Mouse (Mus musculus): ENCODE measurements around the gene Scn9a.

Gene Scn9a

DNA sequence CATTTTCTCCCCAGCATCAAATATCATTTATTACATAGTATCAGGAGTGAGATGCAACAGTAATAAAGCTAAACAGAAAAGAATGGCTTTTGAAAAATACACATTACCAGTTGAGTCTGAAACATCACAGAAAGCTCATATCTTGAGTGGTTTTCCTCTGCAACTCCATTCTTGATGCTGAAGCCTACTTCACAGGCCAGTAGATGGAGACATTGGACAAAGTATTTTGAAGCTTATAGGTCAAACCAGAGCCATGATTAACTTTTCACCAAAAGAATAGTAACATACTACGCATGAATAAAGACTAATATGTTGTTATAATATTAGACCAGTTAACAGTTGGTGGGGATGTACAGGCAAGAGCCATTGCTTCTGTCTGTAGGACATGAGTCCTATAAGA lies 172.3 kb downstream of the Scn9a start:
- DNase-seq (ENCODE audit: low spot score): no peak

DNA sequence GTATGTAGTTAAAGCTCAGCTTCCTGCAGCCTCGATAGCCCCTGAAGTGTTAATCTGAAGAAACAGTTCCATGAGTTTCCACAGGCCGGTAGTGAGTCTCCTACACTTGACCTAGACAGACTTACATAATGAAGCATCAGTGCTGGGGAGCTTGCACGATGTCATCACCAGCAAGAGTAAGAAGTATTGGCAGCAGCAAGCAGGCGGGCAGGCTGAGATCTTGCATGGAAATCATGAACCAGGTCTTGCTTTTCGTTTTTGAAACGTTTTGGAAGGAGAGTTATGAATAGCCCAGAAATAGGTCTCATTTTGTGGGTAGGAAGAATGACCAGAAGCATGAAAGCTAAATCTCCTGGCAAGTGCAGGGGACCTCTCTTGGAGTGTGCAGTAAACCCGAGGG lies 194.1 kb downstream of the Scn9a start, which contains the start of gene Scn1a:
Gene Scn1a (minus strand): TSS at position 130 of the 400 bp plus-strand sequence.
- DNase-seq (ENCODE audit: low spot score): peak; percentile 15

DNA sequence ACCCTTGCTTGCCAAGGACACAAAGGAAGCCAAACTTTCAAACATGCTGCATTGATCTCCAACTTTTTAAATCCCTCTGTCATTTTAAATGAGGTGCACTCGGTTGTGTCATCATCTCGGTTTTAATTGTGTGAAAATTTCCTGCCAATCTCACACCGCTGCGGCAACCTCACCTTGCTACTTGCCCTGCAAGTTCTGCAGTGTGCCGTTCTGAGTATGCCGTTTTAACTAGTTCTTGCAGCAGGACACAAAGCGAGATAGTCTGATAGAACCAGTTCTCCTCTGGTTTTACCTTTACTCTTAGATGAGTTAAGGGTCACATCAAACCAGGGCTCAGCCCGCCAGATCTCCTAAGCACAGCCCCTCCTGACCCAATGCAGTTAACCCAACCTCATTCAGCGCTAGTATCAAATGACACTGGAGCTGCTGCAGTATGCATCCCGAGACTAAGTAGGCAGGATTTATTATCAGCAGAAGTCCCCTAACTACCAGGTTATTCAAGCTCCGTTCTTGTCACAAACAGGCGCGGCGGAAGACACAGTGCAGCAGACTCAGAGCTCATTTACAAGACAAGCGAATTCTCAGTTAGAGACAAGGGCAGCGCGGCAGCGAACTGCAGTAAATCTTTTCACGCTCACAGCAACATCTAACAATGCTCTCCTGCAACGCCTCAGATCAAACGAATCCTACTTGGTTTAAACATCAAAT lies 194.8 kb downstream of the Scn9a start:
- DNase-seq (ENCODE audit: low spot score): peak; percentile 12

DNA sequence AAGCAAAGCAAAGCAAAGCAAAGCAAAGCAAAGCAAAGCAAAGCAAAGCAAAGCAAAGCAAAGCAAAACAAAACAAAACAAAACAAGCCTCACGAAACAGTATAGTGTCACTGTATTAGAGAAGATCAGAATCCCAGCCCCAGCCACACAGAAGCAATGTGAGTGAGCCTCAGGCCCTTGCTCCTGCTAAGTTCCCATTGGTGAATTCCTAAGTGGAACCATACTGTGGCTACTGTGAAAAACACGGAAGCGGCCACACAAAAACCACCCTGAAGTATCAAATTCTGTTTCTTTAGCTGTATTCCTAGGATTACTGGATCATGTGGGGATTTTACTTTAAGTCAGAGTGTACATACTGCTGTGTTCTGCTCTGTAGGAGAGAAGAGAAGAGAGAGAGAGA lies 198.5 kb downstream of the Scn9a start:
- DNase-seq (ENCODE audit: low spot score): no peak

All from layer of hippocampus, adult 11-12 months (tissue).